Mouse (Mus musculus) cerebellum, adult (tissue): Measurements from ENCODE around the gene Ocln.
"Not testable (repeated sequence)": the region's sequence is repeated elsewhere in the genome, so short reads cannot be mapped to it uniquely, and the experiment has no call there.

Source experiments
- ATAC-seq: cut with Nextera tagmentation; 2 replicates; pipeline ENCODE4 v1.9.2; 2017; ENCODE audit warnings: mild to moderate bottlenecking, moderate library complexity, mixed read lengths; ENCODE audit not compliant: insufficient number of reproducible peaks, low FRiP score, low TSS enrichment

The Ocln gene

GRCm38 (mm10) chr13:100495337-100495736, 57.2 kb downstream of the Ocln start:
- ATAC-seq: no peak

- ATAC-seq: not testable (repeated sequence)
These were observed 58.1 kb downstream of the Ocln start for GRCm38 (mm10) chr13:100494370-100494769.

GRCm38 (mm10) chr13:100493313-100493712, 59.2 kb downstream of the Ocln start:
- ATAC-seq: no peak

- ATAC-seq: peak; percentile 67
These were observed 60.3 kb downstream of the Ocln start, which contains the start of gene Gtf2h2 for GRCm38 (mm10) chr13:100492061-100492787. Gene Gtf2h2 (minus strand): TSS chr13:100492579.

- ATAC-seq: no peak
These were observed 60.9 kb downstream of the Ocln start for GRCm38 (mm10) chr13:100491623-100492022.

- ATAC-seq: no peak
These were observed 62.1 kb downstream of the Ocln start for GRCm38 (mm10) chr13:100490424-100490823.

- ATAC-seq: no peak
These were observed 68.9 kb downstream of the Ocln start for GRCm38 (mm10) chr13:100483610-100484009.

GRCm38 (mm10) chr13:100463527-100464222, 88.8 kb downstream of the Ocln start:
- ATAC-seq: no peak

GRCm38 (mm10) chr13:100461336-100461735, 91.2 kb downstream of the Ocln start:
- no peak for ATAC-seq

GRCm38 (mm10) chr13:100452415-100453127, 99.9 kb downstream of the Ocln start, which contains the start of gene Naip1:
Gene Naip1 (minus strand): TSS chr13:100452869.
- ATAC-seq: not testable (repeated sequence)

GRCm38 (mm10) chr13:100449495-100449894, 103.0 kb downstream of the Ocln start:
- no peak for ATAC-seq
